Mouse (Mus musculus): ENCODE data around the gene Zfp936. TPM values are rescaled to one million over a fixed set of nuclear protein-coding genes. Genes with fewer than 3 reads are reported as not detected.
"Not testable (repeated sequence)": the region's sequence is repeated elsewhere in the genome, so short reads cannot be mapped to it uniquely, and the experiment has no call there.

Gene Zfp936
- polyA plus RNA-seq (2016; fragmentation: Nextera tagmentation; extraction: Ambion mirVana): not detected in 2 replicates

- WGBS: 86% methylated on average over 10 of the region's 10 CpGs
These were observed at the start of gene Zfp936 for GRCm38 (mm10) chr7:43113929-43114328. Gene Zfp936, plus strand, starts transcription at chr7:43114229.

DNA sequence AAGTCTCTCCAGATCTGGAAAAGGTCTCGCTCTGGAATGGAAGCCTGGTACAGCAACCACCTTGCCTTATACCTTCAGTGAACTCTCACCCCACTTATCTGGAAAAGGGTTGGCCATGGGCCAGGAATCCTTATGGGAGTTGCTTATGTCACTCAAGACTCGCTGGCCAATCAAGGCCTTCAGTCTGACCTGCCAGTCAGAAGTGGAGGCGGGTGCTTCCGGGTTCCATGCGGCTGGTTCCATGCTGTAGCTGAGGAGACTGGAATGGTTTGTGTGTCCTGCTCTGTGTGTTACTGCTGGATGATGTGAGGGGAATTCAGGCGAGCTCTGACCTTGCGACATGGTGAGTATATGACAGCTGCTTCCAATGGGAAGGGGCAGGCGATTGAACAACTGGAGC, 36.2 kb upstream of the Zfp936 start:
- H3K4me1 ChIP-seq: no peaks in the 10 kb centered on the region
- WGBS: 89% methylated on average over 8 of the region's 8 CpGs
- H3K27me3 ChIP-seq (ENCODE audit: poor library complexity, severe bottlenecking): no peaks in the 10 kb centered on the region
- no peak for DNase-seq (ENCODE audit: extremely low spot score, low spot score)
- H3K4me3 ChIP-seq: no peak overlapping the region
- peaks cover 41% of the 10 kb centered on the region for H3K9me3 ChIP-seq
- no peaks in the 10 kb centered on the region for H3K36me3 ChIP-seq (replicated peaks)
- H3K27ac ChIP-seq: no peak overlapping the region

More at GRCm38 (mm10) chr7:43113929-43114328, at the start of gene Zfp936:
- not testable (repeated sequence) for H3K27me3 ChIP-seq (ENCODE audit: poor library complexity, severe bottlenecking); H3K36me3 ChIP-seq (replicated peaks); H3K4me1 ChIP-seq; H3K4me3 ChIP-seq; H3K27ac ChIP-seq; DNase-seq (ENCODE audit: extremely low spot score, low spot score)
- H3K9me3 ChIP-seq: peaks cover 38% of the 10 kb centered on the region

- not testable (repeated sequence) for H3K27me3 ChIP-seq (ENCODE audit: poor library complexity, severe bottlenecking)
- H3K9me3 ChIP-seq: peaks cover 67% of the 10 kb centered on the region
- WGBS: 95% methylated on average over 15 of the region's 15 CpGs
These were observed 14.7 kb downstream of the Zfp936 start for GRCm38 (mm10) chr7:43128691-43129090.

GRCm38 (mm10) chr7:43164121-43164520, 50.1 kb downstream of the Zfp936 start:
- H3K9me3 ChIP-seq: peaks cover 86% of the 10 kb centered on the region
- DNase-seq (ENCODE audit: extremely low spot score, low spot score); H3K4me1 ChIP-seq; H3K27ac ChIP-seq; H3K27me3 ChIP-seq (ENCODE audit: poor library complexity, severe bottlenecking); H3K36me3 ChIP-seq (replicated peaks); H3K4me3 ChIP-seq: not testable (repeated sequence)
- 78% methylated on average over 4 of the region's 4 CpGs for WGBS

More at GRCm38 (mm10) chr7:43128691-43129090, 14.7 kb downstream of the Zfp936 start:
- H3K27ac ChIP-seq; DNase-seq (ENCODE audit: extremely low spot score, low spot score); H3K36me3 ChIP-seq (replicated peaks); H3K4me1 ChIP-seq; H3K4me3 ChIP-seq: not testable (repeated sequence)

DNA sequence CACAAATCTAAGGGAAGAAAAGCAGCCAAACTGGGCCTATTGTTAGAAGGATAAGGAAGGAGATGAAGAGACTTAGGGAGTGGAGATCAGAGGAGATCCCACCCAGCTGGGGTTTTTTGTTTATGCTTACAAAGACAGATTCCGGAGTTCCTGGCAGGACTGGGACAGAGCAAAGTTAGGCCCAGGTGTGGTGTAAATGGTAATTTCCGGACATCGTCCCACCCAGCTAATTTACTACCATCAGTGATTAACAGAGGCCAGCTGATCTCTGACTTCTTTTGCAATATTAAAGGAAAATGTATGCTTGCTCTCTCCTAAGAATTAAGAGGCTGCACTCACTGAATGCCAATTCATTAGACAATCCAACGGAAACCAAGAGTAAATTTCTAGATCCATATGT, 53.1 kb downstream of the Zfp936 start:
- not testable (repeated sequence) for H3K4me3 ChIP-seq; H3K27me3 ChIP-seq (ENCODE audit: poor library complexity, severe bottlenecking); H3K27ac ChIP-seq; DNase-seq (ENCODE audit: extremely low spot score, low spot score); H3K4me1 ChIP-seq; H3K36me3 ChIP-seq (replicated peaks)
- WGBS: 87% methylated on average over 4 of the region's 4 CpGs
- peaks cover 85% of the 10 kb centered on the region for H3K9me3 ChIP-seq

DNA sequence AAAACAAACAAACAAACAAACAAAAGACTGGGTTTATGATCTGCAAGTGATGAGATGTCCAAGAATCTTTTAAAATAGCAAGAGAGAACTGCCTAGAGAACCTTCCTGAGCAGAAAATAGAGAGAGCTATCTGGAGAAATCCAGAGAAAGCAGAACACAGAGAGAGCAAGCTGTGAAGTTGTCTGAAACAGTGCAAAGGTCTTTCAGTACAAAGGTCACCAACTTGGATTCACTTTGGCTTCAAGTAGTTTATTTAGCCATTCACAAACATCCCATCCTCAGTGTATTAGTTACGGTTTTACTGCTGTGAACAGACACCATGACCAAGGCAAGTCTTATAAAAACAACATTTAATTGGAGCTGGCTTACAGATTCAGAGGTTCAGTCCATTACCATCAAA, 53.8 kb downstream of the Zfp936 start:
- H3K4me1 ChIP-seq; H3K27me3 ChIP-seq (ENCODE audit: poor library complexity, severe bottlenecking); H3K27ac ChIP-seq; DNase-seq (ENCODE audit: extremely low spot score, low spot score); H3K4me3 ChIP-seq; H3K36me3 ChIP-seq (replicated peaks): not testable (repeated sequence)
- peaks cover 85% of the 10 kb centered on the region for H3K9me3 ChIP-seq
- WGBS: 85% methylated on average over 1 of the region's 1 CpGs

DNA sequence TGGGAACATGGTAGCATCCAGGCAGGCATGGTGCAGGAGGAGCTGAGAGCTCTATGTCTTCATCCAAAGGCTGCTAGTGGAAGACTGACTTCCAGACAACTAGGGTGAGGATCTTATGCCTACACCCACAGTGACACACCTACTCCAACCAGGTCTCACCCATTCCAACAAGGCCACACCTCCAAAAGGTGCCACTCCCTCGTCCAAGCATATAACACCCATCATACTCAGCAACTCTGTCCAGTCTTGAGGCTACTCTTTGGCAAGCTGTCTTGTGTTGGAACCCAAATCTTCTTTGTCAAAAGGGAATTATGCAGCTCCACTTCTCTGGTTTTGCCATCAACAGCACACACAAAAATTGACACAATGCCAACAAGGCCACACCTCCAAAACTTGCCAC, 54.2 kb downstream of the Zfp936 start:
- H3K9me3 ChIP-seq: peaks cover 85% of the 10 kb centered on the region
- not testable (repeated sequence) for H3K27ac ChIP-seq; DNase-seq (ENCODE audit: extremely low spot score, low spot score); H3K4me1 ChIP-seq; H3K36me3 ChIP-seq (replicated peaks); H3K4me3 ChIP-seq; H3K27me3 ChIP-seq (ENCODE audit: poor library complexity, severe bottlenecking)
- WGBS: 68% methylated on average over 1 of the region's 1 CpGs

DNA sequence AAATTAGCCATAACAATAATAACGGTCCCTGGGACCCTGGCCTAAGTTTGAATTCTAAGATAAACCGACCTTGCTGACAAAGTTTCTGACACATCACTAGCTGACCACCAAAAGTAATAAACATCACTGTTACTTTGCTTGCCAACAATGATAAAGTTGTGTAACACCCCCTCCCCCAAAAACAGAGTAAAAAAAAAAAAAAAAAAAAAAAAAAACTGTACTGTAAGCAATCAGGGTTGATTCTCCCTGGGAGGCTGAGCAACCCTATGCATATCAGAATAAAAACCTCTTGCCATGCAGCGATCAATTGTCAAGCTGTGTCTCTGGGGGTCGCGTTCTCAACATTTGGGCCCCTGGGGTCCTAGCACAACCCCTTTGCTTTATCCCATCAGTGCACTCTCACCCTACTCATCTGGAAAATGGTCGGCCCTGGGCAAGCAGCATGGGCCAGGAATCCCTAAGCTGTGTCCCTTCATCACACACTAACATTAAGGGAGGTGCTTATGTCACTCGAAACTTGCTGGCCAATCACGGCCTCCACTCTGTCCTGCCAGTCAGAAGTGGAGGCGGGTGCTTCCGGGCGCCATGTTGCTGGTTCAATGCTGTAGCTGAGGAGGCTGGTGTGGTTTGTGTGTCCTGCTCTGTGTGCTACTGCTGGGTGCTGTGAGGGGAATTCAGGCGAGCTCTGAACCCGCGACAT, 63.1 kb downstream of the Zfp936 start:
- H3K27ac ChIP-seq: no peak overlapping the region
- no peaks in the 10 kb centered on the region for H3K27me3 ChIP-seq (ENCODE audit: poor library complexity, severe bottlenecking)
- H3K36me3 ChIP-seq (replicated peaks): no peaks in the 10 kb centered on the region
- 84% methylated on average over 14 of the region's 14 CpGs for whole genome bisulfite sequencing
- no peak overlapping the region for H3K4me3 ChIP-seq
- no peaks in the 10 kb centered on the region for H3K4me1 ChIP-seq
- peaks cover 82% of the 10 kb centered on the region for H3K9me3 ChIP-seq
- no peak for DNase-seq (ENCODE audit: extremely low spot score, low spot score)

GRCm38 (mm10) chr7:43213781-43214180, 99.8 kb downstream of the Zfp936 start:
- not testable (repeated sequence) for H3K4me3 ChIP-seq

More at GRCm38 (mm10) chr7:43213781-43214180, 99.8 kb downstream of the Zfp936 start:
- peaks cover 37% of the 10 kb centered on the region for H3K9me3 ChIP-seq
- H3K27ac ChIP-seq; H3K4me1 ChIP-seq; DNase-seq (ENCODE audit: extremely low spot score, low spot score); H3K36me3 ChIP-seq (replicated peaks); H3K27me3 ChIP-seq (ENCODE audit: poor library complexity, severe bottlenecking): not testable (repeated sequence)
- WGBS: 81% methylated on average over 7 of the region's 7 CpGs

Small RNA genes within 50 kb of the gene (microRNA-seq; reads per million reads assigned to microRNA genes)
- not detected for gene Gm22707

Other genes with a start within 250 kb of the Zfp936 start
- gene Gm2381, start 247.0 kb upstream of the Zfp936 start, polyA plus RNA-seq (2016; fragmentation: Nextera tagmentation; extraction: Ambion mirVana): not detected in 2 replicates
- gene Vmn2r63, start 180.4 kb upstream of the Zfp936 start, polyA plus RNA-seq (2016; fragmentation: Nextera tagmentation; extraction: Ambion mirVana): not detected in 2 replicates
- not detected in 2 replicates for gene Gm9268, start 95.5 kb upstream of the Zfp936 start, polyA plus RNA-seq (2016; fragmentation: Nextera tagmentation; extraction: Ambion mirVana)
- gene Zfp715, start 199.1 kb downstream of the Zfp936 start, polyA plus RNA-seq (2016; fragmentation: Nextera tagmentation; extraction: Ambion mirVana): 11.3 TPM in 2 replicates
- gene Siglecf, start 237.1 kb downstream of the Zfp936 start, polyA plus RNA-seq (2016; fragmentation: Nextera tagmentation; extraction: Ambion mirVana): 0.15 and 0.25 TPM in 2 replicates

All from forebrain, embryonic 10.5 days (tissue).